Mouse (Mus musculus): Measurements from ENCODE around the gene D930048N14Rik.

GRCm38 (mm10) chr11:51689343-51689742 is 38.6 kb downstream of the D930048N14Rik start:
- TF ChIP-seq CTCF (IDR thresholded peaks at IDR 0.05; ENCODE audit: low read depth), result no peak
- TF ChIP-seq EP300 (IDR thresholded peaks at IDR 0.05; ENCODE audit: low read depth), result no peak

Data from liver, postnatal 0 days (tissue).